10 mouse cellular contexts compared by ENCODE assay signal in genomic region chr13:41457030-41457797, GRCm38 (mm10). TPM values are rescaled to one million over a fixed set of nuclear protein-coding genes. Genes with fewer than 3 reads are reported as not detected.
DNase-seq lines count a peak whose midpoint lies in the region; ATAC-seq and TF ChIP-seq lines count a peak whose summit lies in the region.
"Had no signal": no experiment of that assay in that cellular context is flagged by ENCODE, and none has a peak within 500 bp of the region (broad histone marks: within the 10 kb centered on the region; RNA-seq: fewer than 3 reads in every experiment).

No protein-coding gene starts in this region.

- no peaks in the 10 kb centered on the region for H3K36me3 ChIP-seq in liver, adult 2 months (ENCODE audit: control insufficient read depth, insufficient read depth, low read length)
- H3K36me3 ChIP-seq in liver, embryonic 11.5 days (ENCODE audit: control insufficient read depth, insufficient read depth, low read length): no peaks in the 10 kb centered on the region
- H3K36me3 ChIP-seq in intestine, embryonic 15.5 days: no peaks in the 10 kb centered on the region
- H3K36me3 ChIP-seq: liver, embryonic 15.5 days had no signal

- H3K27me3 ChIP-seq in liver, adult 2 months (ENCODE audit: control insufficient read depth, insufficient read depth, low read length): no peaks in the 10 kb centered on the region
- H3K27me3 ChIP-seq in liver, embryonic 11.5 days (replicated peaks; ENCODE audit: control insufficient read depth, insufficient read depth, low read length): no peaks in the 10 kb centered on the region
- no peaks in the 10 kb centered on the region for H3K27me3 ChIP-seq in intestine, embryonic 15.5 days (replicated peaks)
- H3K27me3 ChIP-seq: liver, embryonic 15.5 days had no signal

- no peak overlapping the region for H3K4me3 ChIP-seq in liver, adult 2 months (ENCODE audit: insufficient read depth, low read depth, low read length)
- no peak overlapping the region for H3K4me3 ChIP-seq in liver, embryonic 11.5 days (ENCODE audit: low read depth, low read length)
- H3K4me3 ChIP-seq in intestine, embryonic 15.5 days (replicated peaks): no peak overlapping the region
- H3K4me3 ChIP-seq: liver, embryonic 15.5 days had no signal

- TF ChIP-seq POLR2A in liver, adult 2 months (IDR thresholded peaks at IDR 0.05; ENCODE audit: extremely low read depth, insufficient read depth, low read length): no peak

- no peak overlapping the region for H3K4me2 ChIP-seq in liver, embryonic 11.5 days
- no peak overlapping the region for H3K4me2 ChIP-seq in intestine, embryonic 15.5 days (replicated peaks)
- H3K4me2 ChIP-seq: liver, embryonic 15.5 days had no signal

- ATAC-seq in liver, embryonic 11.5 days (replicated peaks; ENCODE audit: low FRiP score): no peak
- ATAC-seq in intestine, embryonic 15.5 days: peak; percentile 57
- 0 out of 2 replicates have a peak, but pooled peaks have one; percentile 15 for ATAC-seq in megakaryocyte-erythroid progenitor cell, adult 5-6 weeks (replicated peaks; ENCODE audit: low FRiP score, low TSS enrichment, poor library complexity, severe bottlenecking)

- no peak overlapping the region for H3K9ac ChIP-seq in liver, adult 2 months (ENCODE audit: low read depth, low read length)
- no peak overlapping the region for H3K9ac ChIP-seq in liver, embryonic 11.5 days (ENCODE audit: low read depth, low read length)
- H3K9ac ChIP-seq in intestine, embryonic 15.5 days: no peak overlapping the region
- H3K9ac ChIP-seq: liver, embryonic 15.5 days had no signal

- peaks cover 7% of the 10 kb centered on the region; the same call in 1 of the 2 replicates for H3K4me1 ChIP-seq in liver, adult 2 months (ENCODE audit: control insufficient read depth, insufficient read depth, low read length)
- H3K4me1 ChIP-seq in liver, embryonic 11.5 days (replicated peaks; ENCODE audit: control insufficient read depth, insufficient read depth, low read length): peaks cover 7% of the 10 kb centered on the region
- peaks cover 21% of the 10 kb centered on the region for H3K4me1 ChIP-seq in intestine, embryonic 15.5 days (replicated peaks)
- H3K4me1 ChIP-seq: liver, embryonic 15.5 days had no signal

- TF ChIP-seq CTCF in liver, adult 2 months (IDR thresholded peaks at IDR 0.05; ENCODE audit: low read depth, low read length): no peak

- no peaks in the 10 kb centered on the region for H3K79me2 ChIP-seq in liver, adult 2 months (ENCODE audit: control insufficient read depth, insufficient read depth, low read length)

- WGBS in liver, adult 2 months: 79% methylated on average over 7 of the region's 7 CpGs
- WGBS in liver, embryonic 11.5 days: 55% methylated on average over 7 of the region's 7 CpGs
- 36% methylated on average over 7 of the region's 7 CpGs for WGBS in intestine, embryonic 15.5 days

- no peak overlapping the region for H3K27ac ChIP-seq in liver, adult 2 months (replicated peaks; ENCODE audit: insufficient read depth, low read depth, low read length)
- H3K27ac ChIP-seq in liver, embryonic 11.5 days (ENCODE audit: low read depth, low read length): no peak overlapping the region
- peak overlapping the region; percentile 64 for H3K27ac ChIP-seq in intestine, embryonic 15.5 days
- H3K27ac ChIP-seq: liver, embryonic 15.5 days had no signal

- H3K9me3 ChIP-seq in liver, embryonic 11.5 days (ENCODE audit: control insufficient read depth, low read length): no peaks in the 10 kb centered on the region
- H3K9me3 ChIP-seq in intestine, embryonic 15.5 days: no peaks in the 10 kb centered on the region
- H3K9me3 ChIP-seq: liver, embryonic 15.5 days had no signal

- peak; percentile 33 for DNase-seq in liver, adult 2 months (ENCODE audit: extremely low read depth, low read depth, low spot score)
- DNase-seq in liver, embryonic 11.5 days (ENCODE audit: low spot score): no peak
- peak; percentile 48 for DNase-seq in embryo, embryonic 10.5 days (ENCODE audit: low spot score)
- DNase-seq in frontal cortex, postnatal 25 days (ENCODE audit: low spot score in 2 of 2): no peak
- no peak for DNase-seq in thymus, postnatal 36 days
- DNase-seq: gastrocnemius, postnatal 10 days; right cerebral cortex, postnatal 4 days had no signal

RNA-seq across cellular contexts. Expression of gene Nedd9, which starts 29.9 kb away (rescaled TPM):
- total RNA-seq in liver, adult 2 months (2014; rRNA removed): 3.3 and 4.2 TPM in 2 replicates
- 1.3 and 2.5 TPM in 2 replicates for polyA plus RNA-seq in liver, adult 2 months (2012; rRNA removed)
- 6.1 TPM in 2 replicates for polyA plus RNA-seq in liver, embryonic 11.5 days (2014; fragmentation: Nextera tagmentation; extraction: Ambion mirVana)
- polyA plus RNA-seq in intestine, embryonic 15.5 days (2015; fragmentation: Nextera tagmentation; extraction: Ambion mirVana): 38.4 and 41.4 TPM in 2 replicates
- 6.8 and 17.0 TPM in 2 replicates for total RNA-seq in megakaryocyte-erythroid progenitor cell, adult 5-6 weeks (2014; fragmentation: Nextera tagmentation)
- total RNA-seq in megakaryocyte-erythroid progenitor cell, adult 5-6 weeks (2017): 5.9 and 6.4 TPM in 2 replicates

Comparison
In these comparisons a context has a peak if more than half of its experiments do, and no peak if none do; other contexts are left out.
1. DNase-seq: peak in liver, adult 2 months (single experiment) and embryo, embryonic 10.5 days (single experiment); none in liver, embryonic 11.5 days (single experiment), frontal cortex, postnatal 25 days (0 of 2) and thymus, postnatal 36 days (0 of 2).